Mouse (Mus musculus) bone marrow, adult 2 months (tissue): ENCODE results near the gene Susd4. TPM values are rescaled to one million over a fixed set of nuclear protein-coding genes. Genes with fewer than 3 reads are reported as not detected.

Experiments
- H3K27ac ChIP-seq: fragments of 200-500 bp; 2 replicates; pipeline ENCODE4 v1.5.1; 2012; ENCODE audit warnings: low read depth, mild to moderate bottlenecking, control low read depth, inconsistent platforms, low read length; ENCODE audit not compliant: control insufficient read depth, poor library complexity, insufficient read depth
- H3K4me1 ChIP-seq: fragments of 200-500 bp; 2 replicates; pipeline ENCODE4 v1.6.1; 2011; ENCODE audit warnings: low read length; ENCODE audit not compliant: control insufficient read depth, insufficient read depth
- H3K4me3 ChIP-seq: fragments of 200-500 bp; replicated peaks from 2 replicates; pipeline ENCODE3; 2011; ENCODE audit warnings: mild to moderate bottlenecking, low read depth, low read length, control low read depth; ENCODE audit not compliant: control insufficient read depth
- CTCF ChIP-seq: fragments of 200-500 bp; IDR thresholded peaks from 2 replicates; pipeline ENCODE4 v1.5.1; 2011; ENCODE audit warnings: low read length, control low read depth; ENCODE audit not compliant: control insufficient read depth, insufficient read depth
- POLR2A ChIP-seq: fragments of 200-500 bp; IDR thresholded peaks from 2 replicates; pipeline ENCODE4 v1.6.1; 2011; ENCODE audit warnings: low read depth, mild to moderate bottlenecking, control low read depth, low read length, borderline replicate concordance; ENCODE audit not compliant: control insufficient read depth
- whole genome bisulfite sequencing: fragments of 180-500 bp; shearing (Covaris S2); methylation state at CpG from one replicate; pipeline ENCODE4 v1.1.7; 2018; 5-methylcytosine and 5-hydroxymethylcytosine counted together
- polyA plus RNA-seq: library from polyadenylated mRNA; stranded (reverse); fragments of >200 nt; gene quantifications from 2 replicates; pipeline ENCODE4 v1.2.4, GENCODE M21; 2011; ENCODE audit warnings: low replicate concordance; ENCODE audit not compliant: missing spikeins, insufficient read depth, insufficient read length

The Susd4 gene
- polyA plus RNA-seq, 1 experiment: 1.00 TPM

- H3K27ac ChIP-seq: no peak within 1 kb of the TSS
- no peak for TF ChIP-seq POLR2A
- no peak for TF ChIP-seq CTCF
- WGBS: 88% methylated on average over 9 of the region's 9 CpGs
- H3K4me1 ChIP-seq: no peaks in the 10 kb centered on the region
- no peak within 1 kb of the TSS for H3K4me3 ChIP-seq
These were observed 14.6 kb upstream of the Susd4 start, which contains the start of gene Ccdc185 for GRCm38 (mm10) chr1:182749080-182749479. TSS of gene Ccdc185 (minus strand) at chr1:182749180.

GRCm38 (mm10) chr1:182751301-182751700 lies 12.4 kb upstream of the Susd4 start:
- no peaks in the 10 kb centered on the region for H3K4me1 ChIP-seq

GRCm38 (mm10) chr1:182753694-182754093 lies 10.0 kb upstream of the Susd4 start:
- TF ChIP-seq CTCF (no peak), POLR2A (no peak)
- Histone ChIP-seq H3K4me3 (no peak overlapping the region), H3K4me1 (no peaks in the 10 kb centered on the region), H3K27ac (no peak overlapping the region)
- WGBS: 77% methylated on average over 8 of the region's 8 CpGs

More at GRCm38 (mm10) chr1:182751301-182751700, 12.4 kb upstream of the Susd4 start:
- 84% methylated on average over 8 of the region's 8 CpGs for WGBS
- no peak overlapping the region; the same call in 1 of the 2 replicates for H3K27ac ChIP-seq
- TF ChIP-seq CTCF (no peak), POLR2A (no peak)
- H3K4me3 ChIP-seq: no peak overlapping the region

GRCm38 (mm10) chr1:182754865-182755264 lies 8.8 kb upstream of the Susd4 start:
- Histone ChIP-seq H3K27ac (no peak overlapping the region), H3K4me1 (no peaks in the 10 kb centered on the region), H3K4me3 (no peak overlapping the region)
- WGBS: 49% methylated on average over 5 of the region's 5 CpGs
- TF ChIP-seq POLR2A: no peak
- TF ChIP-seq CTCF: no peak

GRCm38 (mm10) chr1:182758783-182759182 lies 4.9 kb upstream of the Susd4 start:
- Histone ChIP-seq H3K4me1 (no peaks in the 10 kb centered on the region), H3K4me3 (no peak overlapping the region), H3K27ac (no peak overlapping the region)
- no peak for TF ChIP-seq POLR2A
- TF ChIP-seq CTCF: no peak
- 83% methylated on average over 1 of the region's 1 CpGs for WGBS

- TF ChIP-seq CTCF (no peak), POLR2A (no peak)
- Histone ChIP-seq H3K4me1 (no peaks in the 10 kb centered on the region), H3K4me3 (no peak overlapping the region), H3K27ac (no peak overlapping the region)
- WGBS: 28% methylated on average over 17 of the region's 17 CpGs
These were observed 407 bp upstream of the Susd4 start for GRCm38 (mm10) chr1:182763191-182763715.

GRCm38 (mm10) chr1:182764541-182765281 lies 1.1 kb downstream of the Susd4 start:
- no peak overlapping the region for H3K4me3 ChIP-seq
- no peak for TF ChIP-seq CTCF
- no peak for TF ChIP-seq POLR2A
- 9% methylated on average over 27 of the region's 27 CpGs for WGBS

GRCm38 (mm10) chr1:182775576-182775975 lies 11.9 kb downstream of the Susd4 start:
- no peak overlapping the region for H3K4me3 ChIP-seq
- 88% methylated on average over 7 of the region's 7 CpGs for WGBS
- TF ChIP-seq POLR2A (no peak), CTCF (no peak)
- no peak overlapping the region for H3K27ac ChIP-seq
- H3K4me1 ChIP-seq: no peaks in the 10 kb centered on the region

More at GRCm38 (mm10) chr1:182764541-182765281, 1.1 kb downstream of the Susd4 start:
- Histone ChIP-seq H3K4me1 (no peaks in the 10 kb centered on the region), H3K27ac (no peak overlapping the region)
